Mouse (Mus musculus): ENCODE data around the gene Lrp5. TPM values are rescaled to one million over a fixed set of nuclear protein-coding genes. Genes with fewer than 3 reads are reported as not detected.
"Not testable (repeated sequence)": the region's sequence is repeated elsewhere in the genome, so short reads cannot be mapped to it uniquely, and the experiment has no call there.

Gene Lrp5
- polyA plus RNA-seq, 1 experiment from 2014 or later: 7.9 TPM

GRCm38 (mm10) chr19:3669100-3669499 is 17.3 kb downstream of the Lrp5 start:
- no peak overlapping the region for H3K4me2 ChIP-seq (ENCODE audit: low read length)
- H3K27me3 ChIP-seq (replicated peaks; ENCODE audit: control insufficient read depth, insufficient read depth, low read length): no peaks in the 10 kb centered on the region
- 56% methylated on average over 13 of the region's 13 CpGs for WGBS
- peak overlapping the region; percentile 62 for H3K27ac ChIP-seq (ENCODE audit: low read depth)
- no peak overlapping the region for H3K9ac ChIP-seq (ENCODE audit: low read length)
- H3K9me3 ChIP-seq (ENCODE audit: control insufficient read depth, low read length): peaks cover 4% of the 10 kb centered on the region; the same call in 1 of the 2 replicates
- H3K4me1 ChIP-seq (replicated peaks; ENCODE audit: control insufficient read depth, insufficient read depth, low read length): peaks cover 40% of the 10 kb centered on the region
- DNase-seq (ENCODE audit: low spot score): no peak
- no peak overlapping the region for H3K4me3 ChIP-seq (ENCODE audit: low read depth, low read length)
- peaks cover 16% of the 10 kb centered on the region for H3K36me3 ChIP-seq (ENCODE audit: control insufficient read depth, insufficient read depth, low read length)
- ATAC-seq (replicated peaks; ENCODE audit: low FRiP score, low TSS enrichment, low read depth): 0 out of 2 replicates have a peak, but pooled peaks have one; percentile 15

- H3K4me2 ChIP-seq (ENCODE audit: low read length): no peak overlapping the region
- no peaks in the 10 kb centered on the region for H3K27me3 ChIP-seq (replicated peaks; ENCODE audit: control insufficient read depth, insufficient read depth, low read length)
- H3K4me1 ChIP-seq (replicated peaks; ENCODE audit: control insufficient read depth, insufficient read depth, low read length): peaks cover 38% of the 10 kb centered on the region
- ATAC-seq (replicated peaks; ENCODE audit: low FRiP score, low TSS enrichment, low read depth) (no peak), DNase-seq (ENCODE audit: low spot score) (no peak)
- 0 out of 2 replicates have a peak overlapping the region, but pooled peaks have one; percentile 62 for H3K27ac ChIP-seq (ENCODE audit: low read depth)
- peaks cover 4% of the 10 kb centered on the region; the same call in 1 of the 2 replicates for H3K9me3 ChIP-seq (ENCODE audit: control insufficient read depth, low read length)
- no peak overlapping the region for H3K4me3 ChIP-seq (ENCODE audit: low read depth, low read length)
- WGBS: 77% methylated on average over 10 of the region's 10 CpGs
- H3K9ac ChIP-seq (ENCODE audit: low read length): no peak overlapping the region
- peaks cover 16% of the 10 kb centered on the region for H3K36me3 ChIP-seq (ENCODE audit: control insufficient read depth, insufficient read depth, low read length)
Observed at GRCm38 (mm10) chr19:3668551-3668950, 17.8 kb downstream of the Lrp5 start.

- peaks cover under 1% of the 10 kb centered on the region; the same call in 1 of the 2 replicates for H3K9me3 ChIP-seq (ENCODE audit: control insufficient read depth, low read length)
- ATAC-seq (replicated peaks; ENCODE audit: low FRiP score, low TSS enrichment, low read depth): no peak
- WGBS: 74% methylated on average over 11 of the region's 11 CpGs
- no peak overlapping the region for H3K4me3 ChIP-seq (ENCODE audit: low read depth, low read length)
- H3K27ac ChIP-seq (ENCODE audit: low read depth): no peak overlapping the region
- H3K4me1 ChIP-seq (replicated peaks; ENCODE audit: control insufficient read depth, insufficient read depth, low read length): peaks cover 38% of the 10 kb centered on the region
- no peak overlapping the region for H3K4me2 ChIP-seq (ENCODE audit: low read length)
- H3K36me3 ChIP-seq (ENCODE audit: control insufficient read depth, insufficient read depth, low read length): peaks cover 14% of the 10 kb centered on the region
- DNase-seq (ENCODE audit: low spot score): no peak
- no peaks in the 10 kb centered on the region for H3K27me3 ChIP-seq (replicated peaks; ENCODE audit: control insufficient read depth, insufficient read depth, low read length)
- H3K9ac ChIP-seq (ENCODE audit: low read length): no peak overlapping the region
Observed at GRCm38 (mm10) chr19:3667979-3668378, 18.4 kb downstream of the Lrp5 start.

- H3K4me3 ChIP-seq (ENCODE audit: low read depth, low read length): no peak overlapping the region
- H3K36me3 ChIP-seq (ENCODE audit: control insufficient read depth, insufficient read depth, low read length): peaks cover 7% of the 10 kb centered on the region
- H3K9ac ChIP-seq (ENCODE audit: low read length): no peak overlapping the region
- no peak overlapping the region for H3K27ac ChIP-seq (ENCODE audit: low read depth)
- H3K4me1 ChIP-seq (replicated peaks; ENCODE audit: control insufficient read depth, insufficient read depth, low read length): peaks cover 38% of the 10 kb centered on the region
- no peak for ATAC-seq (replicated peaks; ENCODE audit: low FRiP score, low TSS enrichment, low read depth)
- no peaks in the 10 kb centered on the region for H3K9me3 ChIP-seq (ENCODE audit: control insufficient read depth, low read length)
- H3K27me3 ChIP-seq (replicated peaks; ENCODE audit: control insufficient read depth, insufficient read depth, low read length): no peaks in the 10 kb centered on the region
- H3K4me2 ChIP-seq (ENCODE audit: low read length): no peak overlapping the region
- WGBS: 71% methylated on average over 6 of the region's 6 CpGs
- no peak for DNase-seq (ENCODE audit: low spot score)
Observed at GRCm38 (mm10) chr19:3667155-3667895, 19.0 kb downstream of the Lrp5 start.

- no peak overlapping the region for H3K27ac ChIP-seq (ENCODE audit: low read depth)
- H3K9me3 ChIP-seq (ENCODE audit: control insufficient read depth, low read length): no peaks in the 10 kb centered on the region
- no peaks in the 10 kb centered on the region for H3K27me3 ChIP-seq (replicated peaks; ENCODE audit: control insufficient read depth, insufficient read depth, low read length)
- H3K36me3 ChIP-seq (ENCODE audit: control insufficient read depth, insufficient read depth, low read length): 0 out of 2 replicates have a peak, but pooled peaks cover under 1% of the 10 kb centered on the region
- DNase-seq (ENCODE audit: low spot score) (no peak), ATAC-seq (replicated peaks; ENCODE audit: low FRiP score, low TSS enrichment, low read depth) (no peak)
- H3K4me3 ChIP-seq (ENCODE audit: low read depth, low read length): no peak overlapping the region
- no peak overlapping the region for H3K4me2 ChIP-seq (ENCODE audit: low read length)
- 87% methylated on average over 2 of the region's 2 CpGs for WGBS
- peaks cover 38% of the 10 kb centered on the region for H3K4me1 ChIP-seq (replicated peaks; ENCODE audit: control insufficient read depth, insufficient read depth, low read length)
- H3K9ac ChIP-seq (ENCODE audit: low read length): no peak overlapping the region
Observed at GRCm38 (mm10) chr19:3666632-3667031, 19.7 kb downstream of the Lrp5 start.

GRCm38 (mm10) chr19:3665510-3665909 is 20.9 kb downstream of the Lrp5 start:
- WGBS: 29% methylated on average over 5 of the region's 5 CpGs
- no peak overlapping the region for H3K27ac ChIP-seq (ENCODE audit: low read depth)
- DNase-seq (ENCODE audit: low spot score): no peak
- H3K4me2 ChIP-seq (ENCODE audit: low read length): no peak overlapping the region
- no peak overlapping the region for H3K4me3 ChIP-seq (ENCODE audit: low read depth, low read length)
- H3K4me1 ChIP-seq (replicated peaks; ENCODE audit: control insufficient read depth, insufficient read depth, low read length): peaks cover 38% of the 10 kb centered on the region
- no peaks in the 10 kb centered on the region for H3K9me3 ChIP-seq (ENCODE audit: control insufficient read depth, low read length)
- H3K36me3 ChIP-seq (ENCODE audit: control insufficient read depth, insufficient read depth, low read length): no peaks in the 10 kb centered on the region
- no peak overlapping the region for H3K9ac ChIP-seq (ENCODE audit: low read length)
- ATAC-seq (replicated peaks; ENCODE audit: low FRiP score, low TSS enrichment, low read depth): no peak
- H3K27me3 ChIP-seq (replicated peaks; ENCODE audit: control insufficient read depth, insufficient read depth, low read length): no peaks in the 10 kb centered on the region

- Histone ChIP-seq H3K27ac (ENCODE audit: low read depth) (no peak overlapping the region), H3K9me3 (ENCODE audit: control insufficient read depth, low read length) (peaks cover 2% of the 10 kb centered on the region; the same call in 1 of the 2 replicates), H3K27me3 (replicated peaks; ENCODE audit: control insufficient read depth, insufficient read depth, low read length) (no peaks in the 10 kb centered on the region), H3K4me2 (ENCODE audit: low read length) (no peak overlapping the region), H3K4me1 (replicated peaks; ENCODE audit: control insufficient read depth, insufficient read depth, low read length) (no peaks in the 10 kb centered on the region), H3K9ac (ENCODE audit: low read length) (no peak overlapping the region), H3K4me3 (ENCODE audit: low read depth, low read length) (no peak overlapping the region), H3K36me3 (ENCODE audit: control insufficient read depth, insufficient read depth, low read length) (peaks cover 35% of the 10 kb centered on the region)
- DNase-seq (ENCODE audit: low spot score) (no peak), ATAC-seq (replicated peaks; ENCODE audit: low FRiP score, low TSS enrichment, low read depth) (no peak)
- WGBS: 93% methylated on average over 4 of the region's 4 CpGs
Observed at GRCm38 (mm10) chr19:3657947-3658346, 28.4 kb downstream of the Lrp5 start.

GRCm38 (mm10) chr19:3657065-3657464 is 29.3 kb downstream of the Lrp5 start:
- not testable (repeated sequence) for H3K4me3 ChIP-seq (ENCODE audit: low read depth, low read length); H3K9me3 ChIP-seq (ENCODE audit: control insufficient read depth, low read length); H3K4me2 ChIP-seq (ENCODE audit: low read length); ATAC-seq (replicated peaks; ENCODE audit: low FRiP score, low TSS enrichment, low read depth); H3K9ac ChIP-seq (ENCODE audit: low read length); H3K27me3 ChIP-seq (replicated peaks; ENCODE audit: control insufficient read depth, insufficient read depth, low read length); DNase-seq (ENCODE audit: low spot score); H3K4me1 ChIP-seq (replicated peaks; ENCODE audit: control insufficient read depth, insufficient read depth, low read length); H3K27ac ChIP-seq (ENCODE audit: low read depth)
- 100% methylated on average over 4 of the region's 4 CpGs for WGBS
- peaks cover 42% of the 10 kb centered on the region for H3K36me3 ChIP-seq (ENCODE audit: control insufficient read depth, insufficient read depth, low read length)

- WGBS: 60% methylated on average over 1 of the region's 1 CpGs
- ATAC-seq (replicated peaks; ENCODE audit: low FRiP score, low TSS enrichment, low read depth): no peak
- no peak overlapping the region for H3K27ac ChIP-seq (ENCODE audit: low read depth)
- peaks cover 4% of the 10 kb centered on the region; the same call in 1 of the 2 replicates for H3K9me3 ChIP-seq (ENCODE audit: control insufficient read depth, low read length)
- no peak overlapping the region for H3K9ac ChIP-seq (ENCODE audit: low read length)
- no peak for DNase-seq (ENCODE audit: low spot score)
- no peak overlapping the region for H3K4me2 ChIP-seq (ENCODE audit: low read length)
- no peak overlapping the region for H3K4me3 ChIP-seq (ENCODE audit: low read depth, low read length)
- H3K27me3 ChIP-seq (replicated peaks; ENCODE audit: control insufficient read depth, insufficient read depth, low read length): no peaks in the 10 kb centered on the region
- H3K36me3 ChIP-seq (ENCODE audit: control insufficient read depth, insufficient read depth, low read length): peaks cover 52% of the 10 kb centered on the region
- H3K4me1 ChIP-seq (replicated peaks; ENCODE audit: control insufficient read depth, insufficient read depth, low read length): no peaks in the 10 kb centered on the region
Observed at GRCm38 (mm10) chr19:3656144-3656543, 30.2 kb downstream of the Lrp5 start.

Data from intestine, embryonic 14.5 days (tissue).